Mouse (Mus musculus): Measurements from ENCODE around the gene Cox14.

GRCm38 (mm10) chr15:99715361-99715865 lies 10.0 kb upstream of the Cox14 start:
- TF ChIP-seq CTCF (IDR thresholded peaks at IDR 0.05; ENCODE audit: extremely low read depth, insufficient read length, insufficient replicate concordance, low read depth, low read length) (no peak), POLR2A (IDR thresholded peaks at IDR 0.05; ENCODE audit: low read depth, low read length) (no peak)

All from small intestine, adult 2 months (tissue).